Comparison of ENCODE assay signal across 20 mouse cellular contexts in genomic region chr1:184553791-184554190, GRCm38 (mm10).
"Had no signal": no experiment of that assay in that cellular context is flagged by ENCODE, and none has a peak within 500 bp of the region (broad histone marks: within the 10 kb centered on the region; RNA-seq: fewer than 3 reads in every experiment).

No protein-coding gene starts in this region.

- H3K27ac ChIP-seq: midbrain, embryonic 10.5 days; midbrain, embryonic 12.5 days; neural tube, embryonic 13.5 days; neural tube, embryonic 15.5 days; stomach, embryonic 15.5 days; stomach, postnatal 0 days had no signal

- ATAC-seq: midbrain, embryonic 16.5 days had no signal

- H3K4me3 ChIP-seq: midbrain, embryonic 10.5 days; midbrain, embryonic 12.5 days; myocyte; neural tube, embryonic 13.5 days; neural tube, embryonic 15.5 days; stomach, embryonic 15.5 days had no signal

- DNase-seq: lung, adult 18-20 months; lung, embryonic 14.5 days; lung, postnatal 10 days; lung, postnatal 4 days; midbrain, embryonic 14.5 days; retina, postnatal 1 day; right cerebral cortex, adult 18-20 months; right cerebral cortex, postnatal 25 days; right cerebral cortex, postnatal 4 days; thymus, adult 2 months; thymus, postnatal 25 days; thymus, postnatal 4 days had no signal
